Mouse (Mus musculus) heart, postnatal 10 days (tissue): ENCODE measurements around the gene Gba2. TPM values are rescaled to one million over a fixed set of nuclear protein-coding genes. Genes with fewer than 3 reads are reported as not detected.

Source experiments
- DNase-seq, 2 experiments: peaks; one replicate each; pipeline ENCODE4 v3.0.0; 2021
- intact Hi-C: fragments of 180-260 bp; cut with DNase I; formaldehyde crosslinking; loops from one replicate; pipeline ENCODE4 v1.15.1; 2025
- total RNA-seq, 2 experiments: library from RNA; stranded (reverse); gene quantifications; 2 replicates each; pipeline ENCODE4 v1.2.3; 2021

Gene Gba2
- total RNA-seq, 2 experiments from 2014 or later: 15.4 to 15.6 TPM

DNA sequence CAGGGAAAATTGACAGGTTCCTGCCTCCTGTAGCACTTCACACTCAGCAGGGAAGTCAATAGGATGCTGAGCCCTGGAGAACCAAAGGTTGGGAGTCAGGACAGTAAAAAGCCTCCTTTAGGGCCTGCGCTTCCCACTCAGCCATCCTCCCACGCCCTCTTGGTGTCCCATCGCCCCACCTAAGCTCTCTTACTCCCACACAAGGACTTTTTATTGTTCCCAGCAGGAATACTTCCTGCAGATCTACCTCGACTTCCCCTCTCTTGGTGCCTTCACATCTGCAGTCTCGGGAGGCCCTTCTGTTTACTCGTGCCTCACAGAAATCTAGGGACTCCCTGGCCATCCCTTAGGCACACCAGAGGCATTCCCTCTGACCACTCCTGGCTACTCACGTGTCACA, 4.7 kb upstream of the Gba2 start:
- DNase-seq: no peak
- intact Hi-C loops: no loop called here

DNA sequence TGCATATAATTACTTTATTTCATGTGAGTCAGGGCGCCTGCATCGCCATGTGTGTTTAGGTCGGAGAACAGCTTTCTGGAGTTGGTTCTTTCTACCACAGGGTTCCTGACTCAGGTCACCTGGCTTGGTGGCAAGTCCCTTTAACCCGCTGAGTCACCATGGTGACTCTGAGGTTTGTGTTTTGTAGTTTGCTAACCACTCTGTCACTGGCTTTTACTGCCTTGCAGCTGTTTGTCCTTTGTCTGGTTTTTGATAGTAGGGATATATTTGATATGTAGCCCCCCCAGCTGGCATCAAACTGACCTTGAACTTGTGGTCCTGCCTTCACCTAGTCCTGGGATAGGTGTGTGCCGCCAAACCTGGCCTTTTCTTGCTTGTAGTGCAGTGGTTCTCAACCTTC, 3.6 kb upstream of the Gba2 start:
- DNase-seq: no peak
- intact Hi-C loops: no loop called here

DNA sequence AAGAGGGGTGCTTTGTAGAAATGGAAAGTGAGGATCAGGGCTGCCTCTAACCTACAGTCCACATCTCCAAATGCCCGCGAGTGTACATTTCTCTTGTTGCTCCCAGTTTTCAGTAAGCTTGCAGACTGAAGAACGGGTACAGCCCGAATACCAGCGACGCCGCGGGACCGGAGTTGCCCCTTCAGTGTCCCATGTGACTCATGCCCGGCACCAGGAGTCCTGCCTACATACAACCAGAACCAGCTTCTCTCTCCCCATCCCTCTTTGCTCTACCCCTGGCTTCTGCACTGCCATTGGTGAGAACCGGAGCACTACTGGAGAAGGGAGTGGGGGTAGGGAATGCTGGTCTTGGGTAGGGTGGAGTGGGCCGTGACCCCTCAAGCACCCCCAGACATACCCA, 2.7 kb upstream of the Gba2 start:
- DNase-seq: no peak
- intact Hi-C loops: no loop called here

GRCm38 (mm10) chr4:43580721-43581120, 2.0 kb upstream of the Gba2 start:
- DNase-seq: no peak

DNA sequence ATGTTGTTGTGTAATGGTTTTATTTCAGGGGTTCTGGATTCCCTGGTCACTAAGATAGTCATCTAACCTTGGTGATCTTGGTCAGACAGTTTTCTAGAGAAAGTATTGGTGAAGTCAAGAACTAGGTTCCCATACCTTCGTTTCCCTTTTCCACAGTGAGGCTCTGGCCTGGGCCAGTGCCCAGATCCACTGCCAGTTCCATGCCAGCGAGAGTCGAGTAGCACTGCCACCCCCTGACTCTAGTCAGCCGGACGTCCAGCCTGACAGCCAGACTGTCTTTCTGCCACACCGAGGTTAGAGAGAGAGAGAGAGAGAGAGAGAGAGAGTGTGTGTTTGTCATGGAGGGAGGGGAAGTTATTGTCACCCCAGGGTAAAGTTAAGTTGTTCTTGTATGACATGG, 1.1 kb upstream of the Gba2 start:
- no peak for DNase-seq
- intact Hi-C loops: loop anchor here (2.0 kb wide), 1 partner anchor 17 kb away; the partner anchor contains the start of genes Creb3 and Tln1

More at GRCm38 (mm10) chr4:43580721-43581120, 2.0 kb upstream of the Gba2 start:
- intact Hi-C loops: no loop called here

- no peak for DNase-seq
- intact Hi-C loops: loop anchor here (2.0 kb wide), 1 partner anchor 16 kb away; the partner anchor contains the start of genes Creb3 and Tln1
Observed at GRCm38 (mm10) chr4:43579256-43579655, 583 bp upstream of the Gba2 start.

DNA sequence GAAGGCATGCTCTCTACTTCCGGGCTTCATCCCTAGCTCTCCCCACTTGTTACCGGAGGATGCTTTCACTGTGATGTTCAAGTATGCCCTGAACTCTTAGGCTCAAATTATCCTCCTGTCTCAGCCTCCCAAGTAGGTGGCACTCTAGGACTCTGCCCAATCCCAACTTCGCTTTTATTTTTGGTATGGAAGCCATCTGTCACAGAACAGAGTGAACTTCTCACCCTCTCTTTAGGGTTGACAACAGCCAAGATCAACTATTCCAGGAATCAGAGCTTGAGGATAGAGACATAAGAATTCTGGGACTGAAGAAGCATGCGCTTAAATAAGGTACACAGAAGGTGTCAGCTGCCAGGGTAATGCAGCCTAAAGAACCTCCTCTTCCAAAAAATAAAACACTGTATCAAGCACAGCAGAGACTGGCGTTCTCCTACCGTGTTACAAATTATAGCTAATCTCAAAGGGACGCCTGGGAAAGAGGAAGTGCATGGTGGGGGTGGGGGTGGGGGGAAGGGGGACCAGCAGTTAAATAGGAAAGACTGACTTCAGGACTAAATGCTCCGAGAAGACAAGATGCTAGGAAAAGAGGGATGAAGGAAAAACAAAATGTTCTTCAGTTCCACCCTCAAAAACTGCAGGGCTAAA, 1.3 kb downstream of the Gba2 start:
- intact Hi-C loops: no loop called here
- no peak for DNase-seq

DNA sequence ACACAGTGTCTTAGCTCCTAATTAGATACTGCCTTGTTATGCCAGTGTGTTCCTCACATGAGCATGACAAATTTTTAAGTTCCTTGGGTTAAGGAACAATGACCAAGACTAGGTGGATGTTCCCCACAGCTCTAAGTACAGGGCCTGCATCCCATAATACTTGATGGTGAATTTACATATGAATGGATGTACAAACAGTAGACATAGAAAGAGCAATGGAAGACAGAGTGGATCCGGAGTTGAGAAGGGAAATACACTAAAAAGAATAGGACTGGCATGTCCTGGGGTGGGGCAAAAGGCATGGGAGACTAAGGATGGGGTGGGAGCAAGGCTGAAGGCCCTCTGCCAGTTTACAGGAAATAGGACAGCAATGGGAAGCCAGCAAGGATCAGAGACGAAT, 3.3 kb downstream of the Gba2 start:
- DNase-seq: no peak
- intact Hi-C loops: no loop called here

DNA sequence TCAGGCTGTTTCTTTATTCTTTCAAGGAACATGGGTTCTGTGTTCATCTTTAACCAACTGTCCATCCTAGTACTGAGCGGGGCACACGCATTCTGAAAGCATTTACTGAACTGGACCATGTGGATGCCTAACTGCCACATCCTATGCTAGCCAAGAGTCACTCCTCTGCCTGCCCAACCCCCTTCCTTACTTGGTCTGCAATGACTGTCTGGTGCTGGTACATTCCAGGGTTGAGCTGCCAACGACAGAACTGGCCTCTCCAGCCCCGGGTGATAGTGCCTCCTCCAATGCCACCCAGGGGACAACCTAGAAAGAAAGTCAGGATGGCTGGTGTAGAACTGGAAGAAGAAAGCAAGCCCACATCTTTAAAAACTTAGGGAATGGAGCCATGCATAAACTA, 5.1 kb downstream of the Gba2 start:
- DNase-seq: peak in 1 of 2 experiments; percentile 37
- intact Hi-C loops: no loop called here

DNA sequence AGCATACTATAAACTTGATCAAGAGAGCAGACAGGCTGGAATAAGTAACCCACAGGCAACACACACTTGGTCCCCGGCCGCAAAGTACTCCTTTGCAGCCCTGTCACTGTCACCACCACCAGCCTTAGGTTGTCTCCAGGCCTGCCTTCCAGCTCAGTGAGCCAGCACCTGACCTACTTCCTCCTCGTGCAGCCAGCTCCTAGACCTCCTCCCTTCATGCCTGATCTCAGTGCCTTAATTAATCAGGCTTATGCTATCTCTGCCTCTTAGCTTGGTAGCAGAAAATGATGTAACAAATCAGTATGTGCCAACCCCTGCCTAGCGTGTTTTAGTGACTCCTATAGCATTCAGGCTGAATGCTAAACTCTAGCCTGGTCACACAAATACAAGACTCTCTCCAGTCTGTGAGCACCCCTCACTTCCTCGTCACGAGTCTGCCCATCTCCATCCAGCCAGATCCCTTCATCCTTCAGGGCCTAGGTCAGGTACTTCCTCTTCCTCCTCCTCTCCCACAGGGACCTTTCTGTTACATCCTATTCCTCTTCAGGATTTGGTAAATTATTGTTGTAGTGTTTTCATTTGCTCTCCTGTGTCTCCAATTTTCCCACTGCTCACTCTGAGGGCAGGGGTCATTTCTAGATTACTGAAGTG, 7.2 kb downstream of the Gba2 start:
- intact Hi-C loops: no loop called here
- DNase-seq: no peak

DNA sequence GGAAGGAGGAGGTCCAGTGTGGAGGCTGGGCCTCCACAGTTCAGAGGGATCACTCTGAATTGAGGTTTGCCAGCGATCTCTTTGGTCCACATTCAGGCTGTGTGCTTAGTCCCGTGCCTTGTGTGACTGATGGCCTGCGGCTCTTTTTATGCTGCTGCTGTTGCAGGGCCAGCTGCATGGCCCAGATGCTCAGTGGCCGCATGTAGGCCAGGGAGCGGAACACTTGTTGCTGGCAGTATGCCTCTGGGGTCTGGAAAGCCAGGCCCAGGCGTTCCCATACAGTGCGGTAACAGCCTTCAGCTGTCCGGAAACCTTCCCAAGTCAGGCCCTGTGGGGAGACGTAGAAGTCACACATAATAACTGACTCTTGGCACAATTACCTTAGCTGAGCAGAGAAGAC, 11.5 kb downstream of the Gba2 start:
- intact Hi-C loops: loop anchor here (10.0 kb wide), 1 partner anchor 532 kb away; the partner anchor contains the start of gene Stoml2
- peak; percentile 41 to 45 for DNase-seq

- intact Hi-C loops: loop anchor here (10.0 kb wide), 1 partner anchor 529 kb away; the partner anchor contains the start of gene Stoml2
- DNase-seq: peak in 1 of 2 experiments; percentile 39
Observed at GRCm38 (mm10) chr4:43564231-43564630, 14.4 kb downstream of the Gba2 start.

GRCm38 (mm10) chr4:43563601-43563875, 15.1 kb downstream of the Gba2 start:
- intact Hi-C loops: loop anchor here (2.0 to 10.0 kb wide), 3 partner anchors 15 to 529 kb away; partner anchors contain the start of genes Gba2, Rgp1 and Stoml2

GRCm38 (mm10) chr4:43562769-43563600, 15.7 kb downstream of the Gba2 start:
- intact Hi-C loops: loop anchor here (2.0 to 10.0 kb wide), 3 partner anchors 16 to 528 kb away; partner anchors contain the start of genes Gba2, Rgp1 and Stoml2
- DNase-seq: no peak

More at GRCm38 (mm10) chr4:43563601-43563875, 15.1 kb downstream of the Gba2 start:
- DNase-seq: no peak

- intact Hi-C loops: loop anchor here (2.0 to 10.0 kb wide), 4 partner anchors 17 to 527 kb away; partner anchors contain the start of genes Gba2, Rgp1 and Stoml2
- DNase-seq: peak; percentile 97
Observed at GRCm38 (mm10) chr4:43561997-43562768, 16.5 kb downstream of the Gba2 start, which contains the start of the genes Creb3 and Tln1. TSS of gene Creb3 (plus strand) at chr4:43562332. TSS of gene Tln1 (minus strand) at chr4:43562691.

DNA sequence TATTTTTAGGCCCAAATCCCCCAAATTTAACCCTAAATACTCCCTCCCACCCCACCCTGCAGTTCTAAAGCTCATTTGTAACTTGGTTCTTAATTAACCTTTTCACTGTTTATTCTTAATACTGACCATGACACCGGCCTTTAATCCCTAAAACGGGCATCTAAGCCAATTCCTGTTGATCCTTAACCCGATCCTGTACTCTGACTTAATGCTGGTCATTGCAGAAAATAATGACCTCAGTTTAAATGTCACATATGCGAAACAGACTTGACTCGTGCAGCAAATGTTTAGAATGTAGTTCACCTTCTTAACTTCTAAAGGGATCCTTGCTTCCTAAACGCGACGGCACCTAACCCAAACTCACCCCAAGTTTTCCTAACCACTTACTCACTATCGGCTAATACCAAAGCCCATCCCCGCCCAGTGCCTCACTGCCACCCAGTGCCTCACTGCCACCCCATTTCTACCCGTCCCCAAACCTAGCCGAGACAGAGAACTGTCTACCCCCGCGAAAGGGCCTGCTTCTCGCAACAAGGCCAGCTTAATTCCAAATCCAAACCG, 17.2 kb downstream of the Gba2 start:
- intact Hi-C loops: loop anchor here (2.0 to 10.0 kb wide), 2 partner anchors 29 to 527 kb away; partner anchors contain the start of gene Stoml2
- no peak for DNase-seq

GRCm38 (mm10) chr4:43560976-43561375, 17.7 kb downstream of the Gba2 start:
- DNase-seq: peak in 1 of 2 experiments; percentile 23
- intact Hi-C loops: loop anchor here (2.0 to 10.0 kb wide), 2 partner anchors 28 to 526 kb away; partner anchors contain the start of gene Stoml2

DNA sequence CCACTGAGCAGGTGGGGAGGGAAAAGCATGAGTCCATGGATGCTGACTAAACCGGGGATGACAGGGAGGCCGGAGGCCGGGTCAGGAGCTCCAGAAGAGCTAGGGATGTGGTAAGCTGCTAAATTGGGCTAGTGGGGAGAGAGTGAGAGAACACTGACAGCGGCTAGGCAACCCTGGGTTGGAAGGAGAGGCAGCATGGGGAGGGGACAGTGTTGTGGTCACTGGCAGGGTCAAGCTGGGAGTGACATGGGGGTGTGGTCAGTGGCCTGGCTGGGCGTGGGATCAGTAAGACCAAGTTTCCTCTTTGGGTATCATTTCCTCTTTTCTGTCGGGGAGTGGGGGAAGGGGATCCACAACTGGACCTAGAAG, 18.4 kb downstream of the Gba2 start:
- DNase-seq: peak; percentile 64 to 67
- intact Hi-C loops: loop anchor here (2.0 to 10.0 kb wide), 2 partner anchors 27 to 525 kb away; partner anchors contain the start of gene Stoml2

- intact Hi-C loops: loop anchor here (2.0 to 10.0 kb wide), 2 partner anchors 27 to 525 kb away; partner anchors contain the start of gene Stoml2
- DNase-seq: no peak
Observed at GRCm38 (mm10) chr4:43559519-43560242, 19.0 kb downstream of the Gba2 start.
